Mouse (Mus musculus) C2C12 (cell line): ENCODE data around the gene Jag2.
A peak's percentile ranks its signal among the peaks of the same experiment; 100 is the strongest.

Experiments used
- CEBPB ChIP-seq: IDR thresholded peaks from one replicate; pipeline ENCODE4 v1.6.1; 2011; ENCODE audit warnings: low read depth, mild to moderate bottlenecking, control low read depth, moderate library complexity
- CTCF ChIP-seq: IDR thresholded peaks from one replicate; pipeline ENCODE4 v1.5.1; 2011; ENCODE audit not compliant: control insufficient read depth, insufficient read depth, insufficient read length
- FOSL1 ChIP-seq: IDR thresholded peaks from one replicate; pipeline ENCODE4 v1.8.0; 2011; ENCODE audit warnings: mild to moderate bottlenecking, low read length; ENCODE audit not compliant: poor library complexity, insufficient read depth, severe bottlenecking
- MAX ChIP-seq: IDR thresholded peaks from one replicate; pipeline ENCODE4 v1.6.1; 2011; ENCODE audit warnings: mild to moderate bottlenecking, control low read depth
- MYOD1 ChIP-seq: IDR thresholded peaks from one replicate; pipeline ENCODE4 v1.6.1; 2011; ENCODE audit warnings: low read depth; ENCODE audit not compliant: control insufficient read depth, insufficient read length
- MYOG ChIP-seq: IDR thresholded peaks from one replicate; pipeline ENCODE4 v1.6.1; 2011; ENCODE audit not compliant: control insufficient read depth, insufficient read length; ENCODE audit errors: extremely low read depth
- USF1 ChIP-seq: IDR thresholded peaks from one replicate; pipeline ENCODE4 v1.6.1; 2011; ENCODE audit warnings: low read depth, mild to moderate bottlenecking, control low read depth, moderate library complexity

- TF ChIP-seq CTCF, result peak; percentile 4
- no peak for TF ChIP-seq CEBPB
- peak; percentile 39 for TF ChIP-seq MAX
- no peak for TF ChIP-seq USF1
- no peak for TF ChIP-seq MYOG
- no peak for TF ChIP-seq FOSL1
- no peak for TF ChIP-seq MYOD1
These were observed 3.6 kb downstream of the Jag2 start for GRCm38 (mm10) chr12:112925950-112926349.
